Mouse (Mus musculus) liver, embryonic 14.5 days (tissue): Measurements from ENCODE around the gene Uqcr11.

ENCODE experiments used
- CTCF ChIP-seq: IDR thresholded peaks from 2 replicates; pipeline ENCODE4 v1.5.1; 2016; ENCODE audit warnings: antibody characterized with exemption, low read depth, control low read depth
- EP300 ChIP-seq: IDR thresholded peaks from 2 replicates; pipeline ENCODE4 v1.6.1; 2016; ENCODE audit warnings: antibody characterized with exemption, low read depth

GRCm38 (mm10) chr10:80455697-80456096, 49.1 kb upstream of the Uqcr11 start:
- TF ChIP-seq CTCF (no peak), EP300 (no peak)
